Mouse (Mus musculus) ES-E14 (cell line): ENCODE measurements around the gene Pam.

Experiments used
- HCFC1 ChIP-seq: IDR thresholded peaks from 2 replicates; pipeline ENCODE4 v1.6.1; 2012; ENCODE audit warnings: low read length, inconsistent platforms, borderline replicate concordance; ENCODE audit not compliant: insufficient read depth
- ZC3H11A ChIP-seq: IDR thresholded peaks from 2 replicates; pipeline ENCODE4 v1.6.1; 2012; ENCODE audit warnings: low read depth, mild to moderate bottlenecking, inconsistent platforms, low read length, borderline replicate concordance
- ZNF384 ChIP-seq: IDR thresholded peaks from 2 replicates; pipeline ENCODE4 v1.6.1; 2012; ENCODE audit warnings: low read depth, low read length, inconsistent platforms

GRCm38 (mm10) chr1:97922395-97922794, 173.1 kb downstream of the Pam start:
- no peak for TF ChIP-seq ZNF384
- TF ChIP-seq ZC3H11A, result no peak
- no peak for TF ChIP-seq HCFC1
